Mouse (Mus musculus) cerebellum, adult 2 months (tissue): ENCODE measurements around the gene Zfp113.

ENCODE experiments used
- CTCF ChIP-seq: fragments of 200-500 bp; IDR thresholded peaks from 2 replicates; pipeline ENCODE4 v1.5.1; 2011; ENCODE audit warnings: low read depth, mild to moderate bottlenecking, control low read depth, low read length, moderate library complexity, borderline replicate concordance; ENCODE audit not compliant: insufficient read depth
- POLR2A ChIP-seq: fragments of 200-500 bp; IDR thresholded peaks from 2 replicates; pipeline ENCODE4 v1.6.1; 2011; ENCODE audit warnings: low read length, control low read depth, borderline replicate concordance; ENCODE audit not compliant: insufficient read depth

DNA sequence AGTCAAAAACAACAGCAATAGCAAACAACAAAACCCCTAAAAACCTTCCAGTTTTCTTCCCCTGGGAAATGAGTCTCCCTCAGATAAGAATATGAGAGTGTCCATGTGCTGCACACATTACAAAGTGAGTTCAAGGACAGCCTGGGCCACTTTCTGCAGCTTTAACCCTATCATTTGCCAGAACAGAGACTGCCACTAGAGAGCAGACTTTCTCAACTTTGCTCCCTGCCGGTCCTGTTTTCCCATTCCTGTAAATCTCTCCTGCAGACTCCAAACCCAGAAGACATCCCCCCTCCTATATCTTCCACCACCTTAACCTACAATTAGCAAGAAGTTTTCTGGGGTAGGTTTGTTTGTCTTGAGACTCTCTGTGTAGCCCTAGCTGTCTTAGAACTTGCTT is 44.0 kb upstream of the Zfp113 start:
- peak; percentile 45; the same call in 1 of the 2 replicates for TF ChIP-seq CTCF
- TF ChIP-seq POLR2A, result no peak
